Mouse (Mus musculus): Measurements from ENCODE around the gene Hist1h3f.

Hist1h3f gene

GRCm38 (mm10) chr13:23518295-23518603 is 25.6 kb upstream of the Hist1h3f start:
- DNase-seq (ENCODE audit: low spot score in 2 of 2): no peak

- DNase-seq (ENCODE audit: low spot score in 2 of 2): peak; percentile 50 to 83
These were observed 25.0 kb upstream of the Hist1h3f start for GRCm38 (mm10) chr13:23518885-23519284.

GRCm38 (mm10) chr13:23519416-23519815 is 24.4 kb upstream of the Hist1h3f start:
- DNase-seq (ENCODE audit: low spot score in 2 of 2): peak; percentile 63 to 81

- peak; percentile 42 to 74 for DNase-seq (ENCODE audit: low spot score in 2 of 2)
These were observed 22.1 kb upstream of the Hist1h3f start for GRCm38 (mm10) chr13:23521703-23522102.

- DNase-seq (ENCODE audit: low spot score in 2 of 2): no peak
These were observed 19.9 kb upstream of the Hist1h3f start for GRCm38 (mm10) chr13:23523976-23524375.

- peak in 1 of 2 experiments; percentile 50 for DNase-seq (ENCODE audit: low spot score in 2 of 2)
These were observed 19.2 kb upstream of the Hist1h3f start for GRCm38 (mm10) chr13:23524654-23525053.

- no peak for DNase-seq (ENCODE audit: low spot score in 2 of 2)
These were observed 18.0 kb upstream of the Hist1h3f start for GRCm38 (mm10) chr13:23525901-23526300.

- peak; percentile 85 to 96 for DNase-seq (ENCODE audit: low spot score in 2 of 2)
These were observed 17.5 kb upstream of the Hist1h3f start for GRCm38 (mm10) chr13:23526312-23526711.

- DNase-seq (ENCODE audit: low spot score in 2 of 2): no peak
These were observed 14.8 kb upstream of the Hist1h3f start for GRCm38 (mm10) chr13:23529005-23529404.

- DNase-seq (ENCODE audit: low spot score in 2 of 2): no peak
These were observed 14.2 kb upstream of the Hist1h3f start for GRCm38 (mm10) chr13:23529480-23530165.

- peak; percentile 54 to 76 for DNase-seq (ENCODE audit: low spot score in 2 of 2)
These were observed 13.5 kb upstream of the Hist1h3f start for GRCm38 (mm10) chr13:23530181-23530900.

- peak; percentile 96 to 97 for DNase-seq (ENCODE audit: low spot score in 2 of 2)
These were observed 12.7 kb upstream of the Hist1h3f start, which contains the start of gene Hist1h4h for GRCm38 (mm10) chr13:23530901-23531875. Gene Hist1h4h, plus strand, starts transcription at chr13:23531050.

DNA sequence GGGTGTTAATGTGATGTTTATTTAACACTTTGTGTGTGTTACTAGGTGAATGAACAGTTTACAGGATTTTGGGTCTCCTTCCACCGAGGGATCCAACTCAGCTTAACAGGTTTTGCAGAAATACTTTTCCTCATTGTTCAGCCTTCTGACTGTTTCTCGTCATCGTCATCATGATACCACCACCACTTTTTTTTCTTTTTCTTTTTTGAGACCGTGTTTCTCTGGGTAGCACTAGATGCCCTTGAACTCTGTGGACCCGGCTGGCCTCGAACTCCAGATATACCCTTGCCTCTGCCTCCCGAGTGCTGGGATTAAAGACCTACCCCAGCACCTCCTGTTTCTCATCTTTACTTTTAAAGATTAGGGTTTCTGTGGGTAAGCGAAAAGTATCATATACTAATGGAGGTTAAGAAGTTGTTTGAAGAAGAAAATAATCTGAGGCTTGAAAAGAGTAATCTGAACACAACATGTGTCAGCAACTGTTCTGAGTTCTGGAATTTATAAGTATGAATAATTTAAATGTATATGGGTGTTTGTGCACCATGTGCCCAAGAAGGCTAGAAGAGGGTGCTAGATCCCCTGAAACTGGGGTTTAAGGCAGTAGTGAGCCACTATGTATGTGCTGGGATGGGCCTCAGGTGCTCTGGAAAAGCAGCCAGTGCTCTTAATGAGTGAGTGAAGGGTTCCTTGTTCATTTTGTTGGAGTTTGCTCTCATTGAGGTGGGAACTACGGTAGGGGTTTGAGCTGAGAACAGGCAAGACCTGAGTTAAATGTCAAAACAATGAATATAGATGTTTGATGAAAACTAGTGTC is 11.4 kb upstream of the Hist1h3f start:
- DNase-seq (ENCODE audit: low spot score in 2 of 2): no peak

DNA sequence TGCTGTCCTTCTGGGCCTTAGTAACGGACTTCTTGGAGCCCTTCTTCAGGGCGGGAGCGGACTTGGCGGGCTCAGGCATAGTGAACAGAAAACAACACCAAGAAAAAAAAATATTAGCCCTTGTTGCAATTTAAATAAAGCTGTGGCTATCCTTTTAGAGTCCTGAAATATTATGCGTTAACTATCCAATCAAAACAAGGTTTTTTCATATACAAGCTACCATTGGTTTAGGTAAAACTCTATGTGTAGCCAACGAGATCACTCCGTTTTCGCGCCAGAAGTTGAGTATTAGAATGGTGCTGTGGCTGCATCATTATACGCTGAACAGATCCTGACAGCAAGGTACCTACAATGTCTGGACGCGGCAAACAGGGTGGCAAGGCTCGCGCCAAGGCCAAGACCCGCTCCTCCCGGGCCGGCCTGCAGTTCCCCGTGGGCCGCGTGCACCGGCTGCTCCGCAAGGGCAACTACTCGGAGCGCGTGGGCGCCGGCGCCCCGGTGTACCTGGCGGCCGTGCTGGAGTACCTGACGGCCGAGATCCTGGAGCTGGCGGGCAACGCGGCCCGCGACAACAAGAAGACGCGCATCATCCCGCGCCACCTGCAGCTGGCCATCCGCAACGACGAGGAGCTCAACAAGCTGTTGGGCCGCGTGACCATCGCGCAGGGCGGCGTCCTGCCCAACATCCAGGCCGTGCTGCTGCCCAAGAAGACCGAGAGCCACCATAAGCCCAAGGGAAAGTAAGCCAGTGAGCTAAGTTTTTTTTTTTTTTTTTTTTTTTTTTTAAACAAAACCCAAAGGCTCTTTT is 10.1 kb upstream of the Hist1h3f start, which contains the start of gene Hist1h2af:
Gene Hist1h2af, plus strand, starts transcription at position 347 of the 808 bp plus-strand sequence.
- DNase-seq (ENCODE audit: low spot score in 2 of 2): peak; percentile 54 to 66

DNA sequence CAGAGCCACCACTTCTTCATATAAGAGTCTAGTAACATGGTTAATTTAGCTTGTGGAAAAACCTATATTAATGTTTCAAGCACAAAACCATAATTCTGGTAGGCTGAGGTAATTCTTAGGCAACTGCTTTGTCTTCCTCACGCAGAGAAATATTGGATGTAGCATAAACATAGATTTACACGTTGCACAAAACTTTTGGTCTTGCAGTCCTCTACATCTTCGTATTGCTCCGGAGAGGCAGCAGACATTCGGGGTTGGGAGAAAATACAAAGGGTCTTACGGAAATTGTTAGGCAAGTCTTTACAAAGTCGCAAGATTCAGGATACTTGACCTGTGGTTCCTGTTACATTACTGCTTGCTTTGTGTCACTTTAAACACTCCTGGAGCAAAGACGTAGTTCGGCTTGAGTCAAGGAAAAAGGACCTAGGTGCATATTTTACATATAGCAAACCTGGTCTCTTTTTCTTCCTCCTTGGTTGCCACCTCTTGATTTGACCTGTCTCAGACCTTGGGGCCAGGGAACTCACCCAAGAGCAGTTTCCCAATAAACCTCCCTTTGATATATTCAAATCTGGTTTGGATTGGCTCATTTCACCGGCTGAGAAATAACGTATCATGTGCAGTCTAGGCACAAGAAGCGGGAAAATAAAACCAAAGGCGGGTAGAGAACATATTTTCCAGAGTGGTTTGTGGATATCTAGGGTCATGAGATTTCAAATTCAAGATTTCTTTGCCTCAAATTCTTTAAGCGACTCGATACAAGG is 9.3 kb upstream of the Hist1h3f start:
- no peak for DNase-seq (ENCODE audit: low spot score in 2 of 2)

- DNase-seq (ENCODE audit: low spot score in 2 of 2): peak; percentile 89 to 90
These were observed 8.4 kb upstream of the Hist1h3f start, which contains the start of gene Hist1h3g for GRCm38 (mm10) chr13:23535137-23536075. Gene Hist1h3g, plus strand, starts transcription at chr13:23535422.

DNA sequence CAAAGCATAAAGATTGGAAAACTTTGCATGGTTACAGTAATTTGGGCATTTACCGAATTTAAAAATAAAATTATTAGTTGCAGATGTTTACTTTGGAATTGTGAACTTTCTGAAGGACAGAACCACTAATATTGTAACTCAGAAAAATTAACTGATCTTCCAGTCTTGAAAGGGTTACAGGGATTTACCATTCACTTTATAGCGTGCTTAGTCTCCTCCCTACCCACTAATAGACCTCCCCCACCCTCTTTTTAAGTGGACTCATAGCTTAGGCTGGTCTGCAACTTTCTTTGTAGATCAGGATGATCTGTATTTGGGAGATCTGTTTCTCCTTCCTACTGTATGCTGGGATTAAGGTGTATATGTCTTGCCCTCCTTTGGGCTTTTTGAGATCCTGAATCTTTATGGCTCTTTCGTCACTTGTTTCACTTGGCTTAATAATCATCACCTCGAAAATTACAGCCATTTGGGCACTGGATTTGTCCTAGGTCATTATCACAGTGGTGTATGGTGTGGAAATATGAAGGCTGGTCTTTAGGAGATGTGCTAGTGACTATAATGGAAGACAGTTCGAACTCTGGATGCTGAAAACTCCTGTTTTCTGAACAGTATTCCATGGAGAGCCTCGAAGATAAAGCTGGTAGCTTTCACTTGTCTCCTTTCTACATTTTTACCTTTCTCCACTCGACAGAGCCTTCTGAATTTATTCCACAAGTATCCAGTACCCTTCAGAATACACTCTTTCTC is 7.6 kb upstream of the Hist1h3f start:
- DNase-seq (ENCODE audit: low spot score in 2 of 2): no peak

Measured in frontal cortex, postnatal 14 days (tissue).